Mouse (Mus musculus) liver, adult 2 months (tissue): Measurements from ENCODE around the gene Gtpbp3. TPM values are rescaled to one million over a fixed set of nuclear protein-coding genes. Genes with fewer than 3 reads are reported as not detected.

ENCODE experiments used
- DNase-seq: peaks from one replicate; pipeline ENCODE4 v3.0.0-alpha.2; 2011; ENCODE audit warnings: low read depth, low spot score; ENCODE audit errors: extremely low read depth
- H3K27ac ChIP-seq: fragments of 200-500 bp; replicated peaks from 2 replicates; pipeline ENCODE4 v1.5.1; 2012; ENCODE audit warnings: low read depth, mild to moderate bottlenecking, control low read depth, inconsistent platforms, low read length; ENCODE audit not compliant: insufficient read depth
- H3K27me3 ChIP-seq: fragments of 200-500 bp; 2 replicates; pipeline ENCODE4 v1.6.1; 2012; ENCODE audit warnings: mild to moderate bottlenecking, moderate library complexity, low read length, inconsistent platforms; ENCODE audit not compliant: control insufficient read depth, insufficient read depth
- H3K36me3 ChIP-seq: fragments of 200-500 bp; 2 replicates; pipeline ENCODE4 v1.6.1; 2012; ENCODE audit warnings: low read length, inconsistent platforms; ENCODE audit not compliant: control insufficient read depth, insufficient read depth
- H3K4me1 ChIP-seq: fragments of 200-500 bp; 2 replicates; pipeline ENCODE4 v1.6.1; 2011; ENCODE audit warnings: low read length; ENCODE audit not compliant: control insufficient read depth, insufficient read depth
- H3K4me3 ChIP-seq: fragments of 200-500 bp; 2 replicates; pipeline ENCODE4 v1.5.1; 2011; ENCODE audit warnings: low read depth, mild to moderate bottlenecking, control low read depth, low read length, moderate library complexity; ENCODE audit not compliant: insufficient read depth
- H3K79me2 ChIP-seq: fragments of 200-500 bp; 2 replicates; pipeline ENCODE4 v1.6.1; 2012; ENCODE audit warnings: inconsistent platforms, mild to moderate bottlenecking, low read length, moderate library complexity; ENCODE audit not compliant: control insufficient read depth, insufficient read depth
- H3K9ac ChIP-seq: fragments of 200-500 bp; 2 replicates; pipeline ENCODE4 v1.6.1; 2012; ENCODE audit warnings: low read depth, mild to moderate bottlenecking, control low read depth, inconsistent platforms, low read length
- CTCF ChIP-seq: fragments of 200-500 bp; IDR thresholded peaks from 2 replicates; pipeline ENCODE4 v1.5.1; 2011; ENCODE audit warnings: low read depth, low read length, control low read depth
- POLR2A ChIP-seq: fragments of 200-500 bp; IDR thresholded peaks from 2 replicates; pipeline ENCODE4 v1.6.1; 2011; ENCODE audit warnings: low read length, control low read depth; ENCODE audit not compliant: insufficient read depth; ENCODE audit errors: extremely low read depth
- whole genome bisulfite sequencing: fragments of 180-500 bp; shearing (Covaris S2); methylation state at CpG from one replicate; pipeline ENCODE4 v1.1.7; 2018; 5-methylcytosine and 5-hydroxymethylcytosine counted together
- polyA plus RNA-seq: library from polyadenylated mRNA; depleted of rRNA; stranded (reverse); fragments of >200 nt; gene quantifications from 2 replicates; pipeline ENCODE4 v1.2.3, GENCODE M21; 2012
- total RNA-seq: library from RNA; depleted of rRNA; stranded (reverse); fragments of >200 nt; gene quantifications from 2 replicates; pipeline ENCODE4 v1.2.3, GENCODE M21; 2014

Gtpbp3 gene
- total and polyA plus RNA-seq, 2 experiments, result 11.6 to 15.5 TPM

GRCm38 (mm10) chr8:71454668-71455067 lies 33.2 kb upstream of the Gtpbp3 start:
- Histone ChIP-seq H3K27ac (no peak overlapping the region), H3K36me3 (no peaks in the 10 kb centered on the region), H3K9ac (no peak overlapping the region), H3K4me1 (no peaks in the 10 kb centered on the region), H3K79me2 (no peaks in the 10 kb centered on the region), H3K27me3 (no peaks in the 10 kb centered on the region), H3K4me3 (no peak overlapping the region)
- 82% methylated on average over 8 of the region's 8 CpGs for WGBS
- TF ChIP-seq POLR2A (no peak), CTCF (no peak)
- no peak for DNase-seq

DNA sequence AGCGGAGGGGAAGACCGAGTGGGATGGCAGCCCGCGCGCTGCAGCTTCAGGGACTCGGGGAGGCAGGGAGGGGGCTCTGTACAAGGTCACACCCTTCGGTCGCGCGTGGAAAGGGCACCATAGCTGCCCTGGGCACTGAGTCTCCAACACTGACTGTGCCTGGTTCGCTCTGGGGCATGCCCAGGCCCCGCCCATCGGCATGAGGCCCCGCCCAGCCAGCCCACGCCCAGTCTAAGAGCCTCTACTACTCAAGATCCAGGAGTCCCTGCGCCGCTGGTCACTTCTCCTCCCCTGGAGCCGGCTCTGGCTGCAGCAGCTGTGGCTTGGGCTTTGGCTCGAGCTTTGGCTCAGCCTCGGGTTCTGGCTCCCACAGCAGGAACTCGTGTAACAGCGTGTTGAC lies 31.0 kb upstream of the Gtpbp3 start:
- Histone ChIP-seq H3K27me3 (no peaks in the 10 kb centered on the region), H3K79me2 (no peaks in the 10 kb centered on the region), H3K36me3 (no peaks in the 10 kb centered on the region), H3K4me3 (no peak overlapping the region), H3K9ac (no peak overlapping the region), H3K27ac (no peak overlapping the region), H3K4me1 (no peaks in the 10 kb centered on the region)
- DNase-seq, result no peak
- 55% methylated on average over 22 of the region's 22 CpGs for WGBS
- TF ChIP-seq POLR2A (no peak), CTCF (no peak)

DNA sequence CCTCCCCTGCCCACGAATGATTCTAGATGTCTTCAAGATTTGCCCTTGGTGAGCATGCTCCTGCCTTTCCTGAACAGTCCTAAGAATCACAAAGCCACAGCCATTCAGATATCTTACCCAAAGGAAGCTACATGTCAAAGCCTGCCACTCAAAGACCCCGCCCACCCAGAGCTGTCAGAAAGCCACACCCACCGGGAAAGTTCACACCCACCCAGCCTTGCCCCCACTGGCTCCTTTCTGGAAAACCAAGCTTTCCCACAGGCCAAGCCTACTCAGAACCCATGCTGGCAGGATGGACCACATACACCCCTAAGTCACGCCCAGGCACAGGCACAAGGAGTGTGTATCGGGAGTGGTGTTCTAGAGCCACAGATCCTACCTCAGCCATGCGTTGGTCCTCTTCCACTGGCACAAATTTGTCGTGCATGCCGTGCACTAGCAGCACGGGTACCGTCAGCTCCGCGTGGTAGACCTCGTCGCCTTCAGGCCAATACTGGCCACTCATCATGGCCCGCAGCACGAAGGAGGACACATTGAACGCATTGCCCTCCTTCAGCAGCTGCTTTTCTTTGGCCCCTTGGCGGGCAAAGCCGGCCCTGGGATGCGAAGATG lies 30.1 kb upstream of the Gtpbp3 start:
- Histone ChIP-seq H3K4me1 (peaks cover 5% of the 10 kb centered on the region; the same call in 1 of the 2 replicates), H3K9ac (no peak overlapping the region), H3K27ac (no peak overlapping the region), H3K79me2 (no peaks in the 10 kb centered on the region), H3K4me3 (no peak overlapping the region), H3K27me3 (no peaks in the 10 kb centered on the region), H3K36me3 (no peaks in the 10 kb centered on the region)
- no peak for DNase-seq
- WGBS, result 90% methylated on average over 20 of the region's 20 CpGs
- TF ChIP-seq POLR2A (no peak), CTCF (no peak)

- H3K36me3 ChIP-seq, result no peaks in the 10 kb centered on the region
Measured at GRCm38 (mm10) chr8:71460716-71461115, 27.2 kb upstream of the Gtpbp3 start.

DNA sequence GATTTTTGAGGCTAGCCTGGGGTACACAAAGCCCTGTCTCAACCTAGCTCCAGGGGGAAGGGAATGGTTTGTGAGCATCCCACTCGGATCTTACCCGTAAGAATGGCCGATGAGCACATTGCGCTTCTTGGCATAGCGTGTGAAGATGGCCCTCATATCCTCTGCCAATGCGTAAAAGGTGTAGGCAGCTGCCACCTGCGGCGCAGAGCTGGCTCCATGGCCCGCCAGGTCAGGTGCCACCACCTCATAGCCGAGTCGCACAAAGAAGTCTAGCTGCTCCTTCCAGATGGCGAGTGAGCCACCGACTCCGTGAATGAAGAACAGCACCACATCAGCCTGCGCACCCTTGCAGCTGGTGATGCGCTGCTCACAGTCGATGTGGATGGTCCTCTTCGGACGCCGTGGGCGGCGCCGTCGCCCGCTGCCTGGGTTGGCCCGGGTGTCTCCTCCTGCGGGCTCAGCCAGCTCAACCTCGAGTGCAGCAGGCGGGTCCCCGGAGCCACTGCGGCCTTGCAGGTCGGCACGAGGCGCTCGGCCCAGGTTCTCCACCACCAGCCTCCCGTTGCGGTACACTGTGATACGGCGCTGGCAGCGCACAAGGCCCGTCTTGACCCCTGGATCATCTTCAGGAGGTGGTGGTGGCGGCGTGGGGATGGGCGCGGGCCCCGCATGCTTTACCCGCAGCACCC lies 26.6 kb upstream of the Gtpbp3 start:
- Histone ChIP-seq H3K27me3 (no peaks in the 10 kb centered on the region), H3K79me2 (no peaks in the 10 kb centered on the region), H3K4me1 (peaks cover 17% of the 10 kb centered on the region), H3K36me3 (no peaks in the 10 kb centered on the region), H3K4me3 (no peak overlapping the region), H3K9ac (no peak overlapping the region), H3K27ac (no peak overlapping the region)
- 91% methylated on average over 47 of the region's 47 CpGs for WGBS
- TF ChIP-seq CTCF, result no peak
- TF ChIP-seq POLR2A, result no peak
- no peak for DNase-seq

More at GRCm38 (mm10) chr8:71460716-71461115, 27.2 kb upstream of the Gtpbp3 start:
- DNase-seq, result no peak
- H3K9ac ChIP-seq, result no peak overlapping the region
- H3K27ac ChIP-seq, result no peak overlapping the region
- TF ChIP-seq POLR2A (no peak), CTCF (no peak)
- WGBS, result 97% methylated on average over 6 of the region's 6 CpGs
- peaks cover 15% of the 10 kb centered on the region for H3K4me1 ChIP-seq
- H3K79me2 ChIP-seq, result no peaks in the 10 kb centered on the region
- no peaks in the 10 kb centered on the region for H3K27me3 ChIP-seq
- H3K4me3 ChIP-seq, result no peak overlapping the region

- no peak for DNase-seq
- H3K36me3 ChIP-seq, result no peaks in the 10 kb centered on the region
- H3K4me3 ChIP-seq, result no peak overlapping the region
- TF ChIP-seq CTCF (no peak), POLR2A (no peak)
- H3K27ac ChIP-seq, result no peak overlapping the region
- H3K79me2 ChIP-seq, result no peaks in the 10 kb centered on the region
- H3K9ac ChIP-seq, result no peak overlapping the region
- whole genome bisulfite sequencing, result 85% methylated on average over 4 of the region's 4 CpGs
- H3K4me1 ChIP-seq, result peaks cover 17% of the 10 kb centered on the region
- H3K27me3 ChIP-seq, result no peaks in the 10 kb centered on the region
Measured at GRCm38 (mm10) chr8:71462191-71462590, 25.7 kb upstream of the Gtpbp3 start.
